Mouse (Mus musculus) NIH3T3 (cell line): ENCODE measurements around the gene Sort1.
A peak's percentile ranks its signal among the peaks of the same experiment; 100 is the strongest.

Source experiments
- DNase-seq: peaks from one replicate; pipeline ENCODE4 v3.0.0-alpha.2; 2012; ENCODE audit warnings: low read depth

The Sort1 gene

GRCm38 (mm10) chr3:108327916-108328315 is 44.0 kb downstream of the Sort1 start:
- peak; percentile 80 for DNase-seq

DNA sequence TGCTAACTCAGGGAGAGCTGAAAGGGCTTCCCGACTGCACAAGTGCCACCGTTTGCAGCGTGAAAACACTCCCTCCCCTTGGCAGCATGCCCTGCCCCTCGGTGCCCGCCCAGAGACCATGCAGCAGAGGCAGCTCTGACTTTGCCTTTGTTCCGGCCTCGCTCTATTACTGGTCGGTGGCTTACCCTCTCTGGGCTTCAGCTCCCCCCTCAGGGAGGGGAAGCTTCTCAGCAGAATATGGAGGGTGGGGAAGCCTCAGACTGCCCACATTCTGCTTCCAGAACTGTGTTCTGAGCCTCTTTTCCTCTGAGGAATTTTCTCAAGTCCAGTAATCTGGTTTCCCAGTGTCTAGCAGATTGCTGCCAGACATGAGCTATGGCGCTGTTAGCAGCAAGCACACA is 44.6 kb downstream of the Sort1 start:
- peak; percentile 33 for DNase-seq

GRCm38 (mm10) chr3:108330812-108331211 is 46.9 kb downstream of the Sort1 start:
- no peak for DNase-seq

- no peak for DNase-seq
Measured at GRCm38 (mm10) chr3:108336878-108337277, 53.0 kb downstream of the Sort1 start.

DNA sequence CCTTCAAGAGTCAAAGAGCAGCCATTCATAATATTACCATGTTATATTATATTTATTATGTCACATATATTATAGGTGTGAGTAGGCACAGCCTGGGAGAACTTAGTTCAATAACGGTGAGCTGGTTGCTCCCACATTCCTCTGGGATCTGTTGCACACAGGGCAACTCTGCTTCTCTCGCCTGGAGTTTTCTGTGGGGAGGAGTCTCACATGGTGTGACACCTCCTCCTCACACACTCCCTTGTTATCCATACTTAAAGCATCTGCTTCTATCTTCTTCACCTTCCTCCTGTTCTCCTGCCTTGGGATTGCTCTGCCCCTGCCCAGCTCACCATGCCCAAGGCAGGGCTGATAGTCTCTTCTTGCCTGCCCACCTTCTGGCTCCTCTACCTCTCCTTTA is 57.2 kb downstream of the Sort1 start:
- no peak for DNase-seq

DNA sequence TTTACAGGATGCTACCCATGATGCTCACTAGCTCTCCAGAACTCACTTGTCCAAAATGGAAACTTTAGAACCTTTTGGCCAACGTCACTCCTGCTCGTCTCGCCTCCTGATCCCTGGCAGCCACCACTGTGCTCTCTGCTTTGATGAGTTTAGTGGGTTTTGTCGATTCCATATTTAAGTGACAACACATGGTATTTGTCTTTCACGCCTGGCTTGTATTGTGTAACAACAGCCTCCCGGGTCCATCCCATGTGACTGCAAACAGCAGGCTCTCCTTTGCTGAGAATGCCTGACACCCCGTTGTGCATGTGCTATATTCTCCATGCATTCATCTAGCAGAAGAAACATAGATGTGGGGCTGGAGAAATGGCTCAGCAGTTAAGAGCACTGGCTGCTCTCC is 58.3 kb downstream of the Sort1 start:
- DNase-seq = peak; percentile 19

DNA sequence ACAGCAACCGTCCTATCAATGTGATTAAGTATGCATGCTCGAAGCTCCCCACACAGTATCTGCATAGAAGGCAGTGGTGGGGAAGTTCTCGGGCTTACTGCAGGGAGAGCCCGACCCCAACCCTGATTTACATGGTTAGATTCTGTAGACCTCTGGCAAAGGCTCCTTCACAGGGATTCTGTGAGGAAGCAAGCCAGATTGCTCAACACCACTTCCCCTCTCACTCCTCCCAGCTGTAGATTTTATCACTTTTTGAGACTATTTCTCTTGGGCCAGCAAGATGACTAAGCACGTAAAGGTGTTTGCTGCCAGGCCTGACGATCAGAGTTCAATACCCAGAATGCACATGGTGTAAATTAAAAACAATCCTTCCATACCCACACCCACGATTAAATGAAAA is 62.0 kb downstream of the Sort1 start:
- DNase-seq = peak; percentile 61

DNA sequence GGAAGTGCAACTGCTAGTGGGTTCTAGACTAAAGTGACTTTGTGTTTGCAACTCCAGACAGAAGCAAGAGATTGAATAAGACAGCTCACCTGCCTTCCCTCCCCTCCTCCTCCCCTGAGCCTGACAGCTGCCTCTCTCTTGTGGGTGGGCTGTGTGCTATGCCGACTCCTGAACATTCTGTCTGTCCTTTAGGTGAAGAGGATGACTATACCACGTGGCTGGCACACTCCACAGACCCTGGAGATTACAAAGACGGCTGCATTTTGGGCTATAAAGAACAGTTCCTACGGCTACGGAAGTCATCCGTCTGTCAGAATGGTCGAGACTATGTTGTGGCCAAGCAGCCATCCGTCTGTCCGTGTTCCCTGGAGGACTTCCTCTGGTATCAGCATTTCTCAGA is 64.5 kb downstream of the Sort1 start:
- no peak for DNase-seq

- no peak for DNase-seq
Measured at GRCm38 (mm10) chr3:108355245-108355644, 71.4 kb downstream of the Sort1 start.

DNA sequence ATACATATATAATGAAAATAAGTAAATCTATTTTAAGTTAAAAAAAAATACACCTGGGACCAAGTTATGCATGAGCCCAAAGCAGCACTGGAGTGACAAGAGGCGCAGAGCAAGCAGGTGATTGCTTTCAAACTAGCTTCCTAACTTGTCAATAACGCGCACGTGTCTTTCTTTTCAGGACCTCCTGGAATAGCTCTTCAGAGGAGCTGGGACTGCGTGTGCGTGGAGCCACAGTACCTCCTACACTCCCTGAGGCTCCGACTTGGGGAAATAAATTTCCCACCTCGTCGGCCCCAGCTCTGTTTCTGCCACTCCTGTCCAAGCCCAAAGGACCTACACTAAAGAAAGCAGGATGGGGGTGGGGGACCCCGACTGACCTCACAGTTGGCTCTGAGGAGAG is 73.2 kb downstream of the Sort1 start:
- no peak for DNase-seq

DNA sequence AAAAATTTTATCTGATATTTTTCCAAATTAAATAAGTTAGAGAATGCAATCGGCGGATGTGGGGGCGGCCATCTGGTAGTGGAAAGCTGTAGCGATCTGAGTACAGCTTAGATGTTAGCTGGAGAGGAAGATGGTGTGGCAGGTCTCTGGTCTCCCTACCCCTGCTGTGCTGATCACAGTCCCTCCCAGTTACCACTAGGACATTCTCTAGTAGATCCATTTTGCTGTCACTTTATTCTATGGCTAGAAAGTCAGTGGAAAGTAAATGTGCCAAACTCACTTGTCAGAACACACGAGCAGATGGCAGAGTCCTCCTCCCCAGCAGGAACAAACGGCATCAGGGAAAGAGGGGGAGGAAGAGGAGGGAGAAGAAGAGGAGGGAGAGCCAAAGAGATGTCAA is 74.6 kb downstream of the Sort1 start:
- no peak for DNase-seq

DNA sequence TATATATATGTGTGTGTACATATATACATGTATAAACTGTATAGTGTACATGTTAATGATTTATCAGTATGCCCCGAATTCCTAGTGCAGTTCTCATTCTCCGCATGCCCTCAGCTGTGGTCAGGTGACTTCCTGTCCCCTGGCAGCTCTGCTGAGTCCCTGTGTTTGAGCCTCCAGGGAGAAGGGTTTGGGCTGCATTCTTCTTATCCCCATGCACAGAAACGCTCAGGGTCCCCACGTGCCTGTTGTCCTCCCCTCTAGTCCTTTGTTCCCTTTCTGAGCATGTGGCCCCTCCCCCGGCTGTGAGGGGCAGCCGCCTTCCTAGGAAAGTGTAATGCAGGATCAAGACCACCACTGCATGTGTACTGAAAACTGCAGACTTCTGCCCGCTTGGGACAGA is 77.0 kb downstream of the Sort1 start:
- DNase-seq = no peak

DNA sequence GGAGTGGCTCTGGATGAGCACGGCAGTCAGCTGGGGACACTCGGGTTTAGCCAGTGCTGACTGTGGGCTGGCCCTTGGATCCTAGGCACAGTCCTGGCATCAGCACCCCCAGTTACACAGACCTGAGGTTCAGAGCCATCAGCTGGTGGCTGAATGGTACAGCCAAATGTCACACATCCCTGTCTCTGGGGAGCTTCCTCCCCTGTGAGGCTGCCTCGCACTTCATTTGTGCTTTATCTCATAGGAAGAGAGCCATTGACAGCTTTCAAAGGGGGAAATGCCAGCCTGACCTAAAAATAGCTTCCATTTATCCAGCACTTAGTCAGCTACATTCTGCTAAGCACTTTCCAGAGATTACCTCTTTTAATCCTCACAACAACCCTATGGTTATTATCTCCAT is 79.7 kb downstream of the Sort1 start:
- no peak for DNase-seq

- DNase-seq = no peak
Measured at GRCm38 (mm10) chr3:108364270-108364995, 80.6 kb downstream of the Sort1 start, which contains the start of gene Mybphl. Gene Mybphl, plus strand, starts transcription at chr3:108364911.

- no peak for DNase-seq
Measured at GRCm38 (mm10) chr3:108367173-108367572, 83.3 kb downstream of the Sort1 start.

DNA sequence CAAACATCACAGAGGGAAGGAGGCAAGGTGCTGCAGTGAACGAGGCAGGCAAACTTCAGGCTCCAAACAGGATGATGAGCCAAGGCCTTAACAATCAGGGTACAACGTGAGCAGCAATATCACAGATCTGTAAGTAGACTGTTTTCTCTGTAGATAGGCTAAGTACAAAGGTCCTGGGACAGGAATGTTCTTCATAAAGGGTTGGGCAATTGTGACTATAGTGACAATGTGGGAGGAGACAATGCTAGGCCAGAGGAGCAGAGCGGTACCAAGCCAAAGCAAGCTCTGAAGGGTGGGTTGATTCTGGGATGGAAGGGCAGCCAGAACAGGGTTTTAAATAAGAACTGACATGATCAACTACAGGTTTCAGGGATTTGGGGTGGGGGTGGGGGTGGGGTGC is 83.9 kb downstream of the Sort1 start:
- DNase-seq = no peak

DNA sequence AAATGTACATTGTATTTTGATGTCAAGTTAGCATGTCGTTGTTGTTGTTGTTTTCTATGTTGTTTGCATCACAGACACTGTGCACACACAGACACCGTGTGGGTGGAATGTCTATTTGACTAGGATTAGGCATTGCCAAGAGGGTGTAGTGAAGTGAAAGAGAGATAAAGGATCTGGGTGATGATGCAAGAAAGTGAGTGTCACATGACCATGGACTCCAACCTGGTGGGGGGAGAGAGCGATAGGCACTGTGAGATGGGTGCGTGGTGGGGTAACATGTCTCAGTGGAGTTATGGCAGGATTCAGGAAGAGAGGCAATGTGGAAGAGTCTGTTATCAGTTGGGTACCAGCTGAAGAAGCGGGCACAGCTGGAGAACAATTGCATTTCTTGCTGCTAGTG is 84.8 kb downstream of the Sort1 start:
- DNase-seq = no peak

- peak; percentile 30 for DNase-seq
Measured at GRCm38 (mm10) chr3:108372274-108372673, 88.4 kb downstream of the Sort1 start.

DNA sequence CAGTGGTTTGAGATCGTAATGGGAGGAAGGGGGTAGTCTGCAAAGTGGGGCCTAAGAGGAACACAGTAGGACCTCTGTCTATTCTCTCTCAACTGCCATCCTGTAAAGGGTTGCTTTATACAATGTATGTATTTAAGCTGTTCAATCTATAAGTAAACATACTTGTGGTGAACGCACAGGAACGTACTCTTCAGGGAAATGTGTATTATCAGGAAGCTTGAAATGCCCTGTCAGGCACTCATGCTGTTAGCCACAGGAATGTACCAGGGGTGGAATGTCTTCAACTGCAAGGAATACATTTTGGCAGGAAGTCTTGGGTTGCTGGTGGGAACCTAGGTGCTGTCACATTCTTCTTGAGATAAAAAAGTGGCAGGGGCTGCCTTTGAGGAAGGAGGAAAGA is 88.8 kb downstream of the Sort1 start:
- DNase-seq = peak; percentile 16

- DNase-seq = peak; percentile 51
Measured at GRCm38 (mm10) chr3:108378875-108379663, 95.2 kb downstream of the Sort1 start.

DNA sequence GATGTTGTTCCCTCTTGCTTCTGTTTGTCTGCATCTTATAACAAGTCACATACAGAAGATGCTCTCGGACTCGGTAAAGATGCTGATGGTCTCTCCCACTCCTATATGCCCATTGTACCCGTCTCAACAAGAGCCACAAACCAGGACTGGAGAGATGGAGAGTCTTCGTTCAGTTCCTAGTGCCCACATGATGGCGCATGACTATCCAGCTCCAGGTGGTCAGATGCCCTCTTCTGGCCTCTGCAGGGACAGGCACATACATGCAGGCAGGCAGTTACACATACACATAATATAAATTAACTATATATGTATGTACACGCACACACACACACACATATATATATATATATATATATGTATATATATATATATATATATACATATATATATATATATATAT is 96.8 kb downstream of the Sort1 start:
- DNase-seq = peak; percentile 42

DNA sequence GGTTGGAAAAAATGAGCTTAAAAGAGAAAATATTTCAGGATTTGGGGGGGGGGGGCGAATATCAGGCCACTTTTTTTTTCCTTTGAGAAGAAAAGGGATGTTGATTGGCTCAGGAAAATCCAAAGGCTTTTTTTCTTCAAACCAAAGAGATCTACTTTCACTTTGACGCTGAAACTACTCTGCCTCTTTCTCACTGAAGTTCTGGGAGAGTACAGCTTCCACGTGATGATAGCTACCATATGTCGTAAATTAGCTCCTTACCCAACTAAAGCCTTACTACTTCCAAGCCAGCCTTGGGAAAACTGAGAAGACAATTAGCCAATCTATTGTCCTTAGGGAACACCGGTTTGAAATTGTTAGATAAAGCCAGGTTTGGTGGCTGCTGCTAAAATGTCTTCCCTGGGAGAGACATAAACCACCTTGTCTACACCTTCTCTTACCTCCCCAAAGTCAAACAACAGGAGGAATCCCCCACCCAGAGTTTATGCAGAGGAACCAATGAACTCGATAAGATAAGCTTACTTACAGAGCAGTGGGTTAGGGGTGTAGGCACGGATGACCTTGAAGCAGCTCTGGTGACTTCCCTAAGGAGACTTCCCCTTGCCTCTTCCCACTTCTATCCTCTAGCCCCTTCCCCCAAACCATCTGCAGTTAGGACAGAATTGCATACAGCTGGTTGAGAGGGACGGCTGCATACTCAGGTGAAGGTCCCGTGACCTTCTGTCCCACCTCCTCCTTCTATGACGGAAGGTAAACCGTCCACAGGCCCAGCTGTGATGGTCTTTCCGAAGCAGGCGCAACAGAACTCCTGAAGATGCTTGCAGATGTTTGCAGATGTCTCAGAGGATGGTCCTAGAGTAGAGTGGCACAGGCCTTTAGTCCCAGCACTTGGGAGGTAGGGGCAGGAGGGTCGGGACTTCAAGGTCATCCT is 98.3 kb downstream of the Sort1 start:
- peak; percentile 78 for DNase-seq
